Mouse (Mus musculus) CD4-positive, CD25-positive, alpha-beta regulatory T cell (primary cell): ENCODE measurements around the gene Prpf38a. TPM values are rescaled to one million over a fixed set of nuclear protein-coding genes. Genes with fewer than 3 reads are reported as not detected.

ENCODE experiments used
- polyA plus RNA-seq: library from polyadenylated mRNA; unstranded; fragments of 100-300 nt; shearing (Covaris generic); gene quantifications from one replicate; pipeline ENCODE4 v1.2.1, GENCODE M21; 2017

The Prpf38a gene
- polyA plus RNA-seq: 56.8 TPM

GRCm38 (mm10) chr4:108578840-108579742, at the start of gene Prpf38a, which contains the start of gene Orc1:
Gene Prpf38a, minus strand, starts transcription at chr4:108579336.
Gene Orc1, plus strand, starts transcription at chr4:108579423.

GRCm38 (mm10) chr4:108619587-108620341, 40.6 kb upstream of the Prpf38a start, which contains the start of gene Cc2d1b:
Gene Cc2d1b, plus strand, starts transcription at chr4:108619940.

Other genes with a start within 250 kb of the Prpf38a start
- gene Shisal2a, start 196.0 kb downstream of the Prpf38a start, polyA plus RNA-seq: not detected
- gene Gpx7, start 172.4 kb downstream of the Prpf38a start, polyA plus RNA-seq: 3.9 TPM
- 105 TPM for gene Tut4, start 119.9 kb downstream of the Prpf38a start, polyA plus RNA-seq
- 2.0 TPM for gene Orc1, start 87 bp upstream of the Prpf38a start, polyA plus RNA-seq
- 93.0 TPM for gene Cc2d1b, start 40.6 kb upstream of the Prpf38a start, polyA plus RNA-seq
- not detected for gene 3110021N24Rik, start 140.3 kb upstream of the Prpf38a start, polyA plus RNA-seq
- 0.41 TPM for gene Zfyve9, start 201.5 kb upstream of the Prpf38a start, polyA plus RNA-seq